Mouse (Mus musculus) lung, postnatal 0 days (tissue): Measurements from ENCODE around the gene Fam186b.

Experiments
- CTCF ChIP-seq: IDR thresholded peaks from 2 replicates; pipeline ENCODE4 v1.5.1; 2016; ENCODE audit warnings: antibody characterized with exemption, mild to moderate bottlenecking
- EP300 ChIP-seq: IDR thresholded peaks from 2 replicates; pipeline ENCODE4 v1.6.1; 2016; ENCODE audit warnings: antibody characterized with exemption, mild to moderate bottlenecking, control low read depth

- TF ChIP-seq CTCF = no peak
- TF ChIP-seq EP300 = no peak
Observed at GRCm38 (mm10) chr15:99249938-99250337, 45.8 kb downstream of the Fam186b start.
